Mouse (Mus musculus) stomach, embryonic 14.5 days (tissue): Measurements from ENCODE around the gene Ranbp2. TPM values are rescaled to one million over a fixed set of nuclear protein-coding genes. Genes with fewer than 3 reads are reported as not detected.

ENCODE experiments used
- ATAC-seq: fragments of 200-750 bp; cut with Nextera tagmentation; 2 replicates; pipeline ENCODE4 v1.8.0; 2017; ENCODE audit warnings: low read depth, moderate TSS enrichment; ENCODE audit not compliant: insufficient number of reproducible peaks, insufficient read depth, low FRiP score
- H3K27ac ChIP-seq: fragments of 300-500 bp; sonication (generic); 2 replicates; pipeline ENCODE4 v1.5.1; 2014; ENCODE audit warnings: mild to moderate bottlenecking, low read length, moderate library complexity, mixed read lengths
- H3K27me3 ChIP-seq: fragments of 300-500 bp; sonication (generic); 2 replicates; pipeline ENCODE4 v1.6.1; 2014; ENCODE audit warnings: low read length, control low read depth, mixed read lengths; ENCODE audit not compliant: control insufficient read depth, insufficient read depth
- H3K36me3 ChIP-seq: fragments of 300-500 bp; sonication (generic); 2 replicates; pipeline ENCODE4 v1.6.1; 2014; ENCODE audit warnings: mild to moderate bottlenecking, control low read depth, low read length, moderate library complexity, mixed read lengths; ENCODE audit not compliant: control insufficient read depth, insufficient read depth
- H3K4me1 ChIP-seq: fragments of 300-500 bp; sonication (generic); 2 replicates; pipeline ENCODE4 v1.6.1; 2014; ENCODE audit warnings: low read length, control low read depth, mixed read lengths; ENCODE audit not compliant: control insufficient read depth, insufficient read depth
- H3K4me2 ChIP-seq: fragments of 300-500 bp; sonication (generic); replicated peaks from 2 replicates; pipeline ENCODE4 v1.6.1; 2014; ENCODE audit warnings: low read depth, low read length, control low read depth
- H3K4me3 ChIP-seq: fragments of 300-500 bp; sonication (generic); 2 replicates; pipeline ENCODE4 v1.5.1; 2014; ENCODE audit warnings: low read depth, low read length, control low read depth
- H3K9ac ChIP-seq: fragments of 300-500 bp; sonication (generic); replicated peaks from 2 replicates; pipeline ENCODE4 v1.6.1; 2014; ENCODE audit warnings: low read depth, mild to moderate bottlenecking, control low read depth, low read length, moderate library complexity, mixed read lengths
- H3K9me3 ChIP-seq: fragments of 300-500 bp; sonication (generic); 2 replicates; pipeline ENCODE4 v1.6.1; 2016; ENCODE audit warnings: low read depth, low read length, control low read depth; ENCODE audit not compliant: control insufficient read depth
- whole genome bisulfite sequencing: fragments of 180-500 bp; shearing (Covaris S2); extraction: QIAGEN DNeasy Blood & Tissue Kit; methylation state at CpG from one replicate; pipeline ENCODE4 v1.1.7; 2014; 5-methylcytosine and 5-hydroxymethylcytosine counted together
- polyA plus RNA-seq: library from polyadenylated mRNA; unstranded; fragments of >200 nt; fragmentation: Nextera tagmentation; extraction: Ambion mirVana; gene quantifications from 2 replicates; pipeline ENCODE4 v1.2.1, GENCODE M21; 2014

Gene Ranbp2
- polyA plus RNA-seq, 1 experiment from 2014 or later = 48.1 TPM

DNA sequence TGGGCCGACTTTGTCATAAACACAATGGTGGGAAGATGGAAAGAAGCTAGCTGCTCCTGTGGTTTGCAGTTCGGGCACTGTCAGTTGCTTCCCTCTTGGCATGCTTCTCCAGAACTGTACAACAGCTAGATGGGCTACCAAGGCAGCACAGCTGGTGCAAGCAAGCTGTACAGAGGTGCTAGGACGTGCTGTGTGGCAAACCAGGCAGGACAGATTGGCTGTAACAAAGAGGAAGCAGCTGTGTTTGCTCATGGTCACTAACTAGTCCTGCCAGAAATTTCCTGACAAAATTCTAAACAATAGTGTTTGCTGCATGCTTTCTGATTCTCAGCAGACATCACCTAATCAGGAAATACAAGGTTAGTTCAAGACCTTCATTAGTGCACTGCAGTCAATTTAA, 30.0 kb upstream of the Ranbp2 start:
- Histone ChIP-seq H3K9me3 (no peaks in the 10 kb centered on the region), H3K36me3 (peaks cover 37% of the 10 kb centered on the region), H3K4me2 (no peak overlapping the region), H3K4me1 (no peaks in the 10 kb centered on the region), H3K4me3 (no peak overlapping the region), H3K27ac (no peak overlapping the region), H3K27me3 (no peaks in the 10 kb centered on the region), H3K9ac (no peak overlapping the region)
- no peak for ATAC-seq
- WGBS = 65% methylated on average over 3 of the region's 3 CpGs

DNA sequence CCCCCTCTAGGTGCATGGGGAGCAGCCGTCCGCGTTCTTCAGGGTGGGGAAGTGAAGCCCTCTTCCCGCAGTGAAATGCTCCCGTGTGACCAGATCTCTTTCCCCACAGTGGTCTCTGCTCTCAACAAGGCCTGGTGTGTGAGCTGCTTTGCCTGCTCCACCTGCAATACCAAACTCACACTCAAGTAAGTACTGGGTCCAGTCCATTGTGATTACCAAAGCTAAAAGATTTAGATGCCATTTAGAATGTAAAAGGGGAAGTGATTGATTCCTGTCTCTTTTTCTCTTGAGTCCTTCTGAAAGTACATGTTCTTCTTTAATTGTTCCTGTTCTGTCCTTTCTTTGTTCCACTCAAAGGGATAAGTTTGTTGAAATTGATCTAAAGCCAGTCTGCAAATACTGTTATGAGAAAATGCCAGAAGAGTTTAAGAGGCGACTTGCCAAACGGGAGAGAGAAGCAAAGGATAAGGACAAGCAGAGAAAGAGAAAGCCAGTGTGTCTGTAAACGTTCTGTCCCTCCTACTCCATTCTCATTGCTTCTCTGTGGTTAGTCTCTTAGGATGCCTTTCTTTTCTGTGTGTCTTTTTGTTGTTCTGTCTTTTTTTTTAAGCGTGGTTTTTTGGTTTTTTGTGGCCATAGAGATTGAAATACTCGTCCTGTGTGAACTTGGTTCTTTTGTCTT, 28.3 kb upstream of the Ranbp2 start:
- Histone ChIP-seq H3K9ac (no peak overlapping the region), H3K4me2 (no peak overlapping the region), H3K27ac (no peak overlapping the region), H3K4me1 (no peaks in the 10 kb centered on the region), H3K4me3 (no peak overlapping the region), H3K36me3 (peaks cover 34% of the 10 kb centered on the region), H3K9me3 (no peaks in the 10 kb centered on the region), H3K27me3 (no peaks in the 10 kb centered on the region)
- no peak for ATAC-seq
- WGBS = 89% methylated on average over 10 of the region's 10 CpGs

DNA sequence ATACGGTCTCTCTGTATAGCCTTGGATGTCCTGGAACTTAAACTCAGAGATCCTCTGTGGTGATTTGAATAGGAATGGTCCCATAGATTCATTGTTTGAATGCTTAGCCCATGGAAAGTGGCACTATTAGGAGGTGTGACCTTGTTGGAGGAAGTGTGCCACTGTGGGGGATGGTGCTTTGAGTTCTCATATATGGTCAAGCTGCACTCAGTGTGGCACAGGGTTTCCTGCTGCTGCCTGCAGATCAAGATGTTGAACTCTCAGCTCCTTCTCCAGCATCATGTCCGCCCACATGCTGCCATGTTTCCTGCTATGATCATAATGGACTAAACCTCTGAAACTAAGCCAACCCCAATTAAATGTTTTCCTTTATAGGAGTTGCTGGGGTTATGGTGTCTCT, 18.8 kb upstream of the Ranbp2 start:
- Histone ChIP-seq H3K36me3 (peaks cover 16% of the 10 kb centered on the region), H3K4me2 (no peak overlapping the region), H3K9me3 (no peaks in the 10 kb centered on the region), H3K4me3 (no peak overlapping the region), H3K27me3 (no peaks in the 10 kb centered on the region), H3K9ac (no peak overlapping the region), H3K4me1 (no peaks in the 10 kb centered on the region), H3K27ac (no peak overlapping the region)
- ATAC-seq = no peak
- 94% methylated on average over 2 of the region's 2 CpGs for WGBS

DNA sequence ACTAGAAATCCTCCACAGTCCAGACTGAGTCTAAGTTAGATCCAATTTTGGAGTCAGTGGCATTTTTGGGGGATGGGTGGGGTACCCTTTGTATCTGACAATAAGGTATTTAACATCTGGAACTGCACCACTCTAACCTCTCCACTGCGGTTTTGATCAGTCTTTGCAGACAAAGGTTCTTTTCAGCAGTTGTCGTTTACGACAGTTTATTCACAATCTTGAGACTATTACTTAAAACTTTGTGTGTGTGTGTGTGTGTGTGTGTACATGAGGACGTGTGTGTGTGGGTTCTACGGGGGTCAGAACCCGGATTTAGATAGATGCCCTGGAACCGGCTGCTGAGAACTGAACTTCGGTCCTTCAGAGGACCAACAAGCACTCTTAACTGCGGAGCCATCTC, 870 bp upstream of the Ranbp2 start:
- peak overlapping the region; percentile 97 for H3K27ac ChIP-seq
- no peaks in the 10 kb centered on the region for H3K27me3 ChIP-seq
- H3K4me1 ChIP-seq = 0 out of 2 replicates have a peak, but pooled peaks cover 2% of the 10 kb centered on the region
- peak overlapping the region; percentile 87 for H3K4me3 ChIP-seq
- peak overlapping the region; percentile 54 for H3K9ac ChIP-seq
- H3K9me3 ChIP-seq = no peaks in the 10 kb centered on the region
- peak overlapping the region; percentile 56 for H3K4me2 ChIP-seq
- whole genome bisulfite sequencing = 15% methylated on average over 9 of the region's 9 CpGs
- peaks cover 4% of the 10 kb centered on the region; the same call in 1 of the 2 replicates for H3K36me3 ChIP-seq
- no peak for ATAC-seq

DNA sequence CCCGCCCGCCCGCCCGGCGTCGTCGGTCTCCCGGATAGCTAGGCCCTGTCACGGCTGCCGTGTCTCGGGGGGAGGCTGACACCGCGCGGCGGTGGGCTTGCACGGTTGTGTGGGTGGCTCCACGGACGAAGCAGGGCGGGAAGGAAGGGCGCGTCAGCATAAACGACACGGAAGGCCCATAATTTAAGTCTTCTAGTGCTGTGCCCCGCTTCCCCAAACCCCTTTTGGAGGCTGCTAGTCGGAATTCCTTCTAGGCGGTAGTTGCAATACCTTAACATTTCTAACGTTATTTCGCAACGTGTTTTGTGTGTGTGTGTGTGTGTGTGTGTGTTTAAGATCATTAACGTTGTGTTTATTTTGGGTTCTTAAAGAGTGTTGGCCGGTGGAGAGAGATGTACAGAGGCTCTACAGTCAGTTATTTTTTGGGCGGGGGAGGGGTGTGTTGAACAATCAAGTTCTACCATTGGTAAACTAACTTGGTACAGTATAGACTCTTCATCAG, 611 bp downstream of the Ranbp2 start:
- H3K4me3 ChIP-seq = peak overlapping the region; percentile 87
- WGBS = under 1% methylated on average over 32 of the region's 32 CpGs
- H3K27me3 ChIP-seq = no peaks in the 10 kb centered on the region
- peak overlapping the region; percentile 97 for H3K27ac ChIP-seq
- H3K9me3 ChIP-seq = no peaks in the 10 kb centered on the region
- H3K9ac ChIP-seq = peak overlapping the region; percentile 93
- 0 out of 2 replicates have a peak, but pooled peaks cover 2% of the 10 kb centered on the region for H3K4me1 ChIP-seq
- H3K4me2 ChIP-seq = peak overlapping the region; percentile 56
- ATAC-seq = no peak
- H3K36me3 ChIP-seq = peaks cover 4% of the 10 kb centered on the region; the same call in 1 of the 2 replicates

DNA sequence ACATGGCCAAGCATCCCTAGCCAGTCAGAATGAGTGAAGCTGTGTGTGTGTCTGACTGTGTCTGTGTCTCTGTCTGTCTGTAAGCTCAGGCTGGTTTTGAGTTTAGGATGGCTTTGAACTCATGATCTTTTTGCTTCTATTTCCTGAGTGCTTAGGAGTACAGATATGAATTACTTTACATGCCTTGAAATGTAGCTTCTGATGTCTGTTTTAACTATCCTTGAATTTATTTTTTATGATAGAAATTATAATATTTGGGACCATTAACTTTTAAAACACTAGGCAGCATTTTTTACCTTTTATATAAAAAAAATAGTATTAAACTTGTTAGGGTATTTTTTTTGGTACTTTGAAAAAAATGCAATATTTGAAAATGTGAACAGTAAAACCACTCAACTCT, 4.9 kb downstream of the Ranbp2 start:
- H3K36me3 ChIP-seq = peaks cover 30% of the 10 kb centered on the region
- H3K4me3 ChIP-seq = no peak overlapping the region
- 0 out of 2 replicates have a peak, but pooled peaks cover 2% of the 10 kb centered on the region for H3K4me1 ChIP-seq
- H3K9me3 ChIP-seq = no peaks in the 10 kb centered on the region
- no peak overlapping the region for H3K4me2 ChIP-seq
- ATAC-seq = no peak
- H3K9ac ChIP-seq = no peak overlapping the region
- no peaks in the 10 kb centered on the region for H3K27me3 ChIP-seq
- H3K27ac ChIP-seq = no peak overlapping the region

DNA sequence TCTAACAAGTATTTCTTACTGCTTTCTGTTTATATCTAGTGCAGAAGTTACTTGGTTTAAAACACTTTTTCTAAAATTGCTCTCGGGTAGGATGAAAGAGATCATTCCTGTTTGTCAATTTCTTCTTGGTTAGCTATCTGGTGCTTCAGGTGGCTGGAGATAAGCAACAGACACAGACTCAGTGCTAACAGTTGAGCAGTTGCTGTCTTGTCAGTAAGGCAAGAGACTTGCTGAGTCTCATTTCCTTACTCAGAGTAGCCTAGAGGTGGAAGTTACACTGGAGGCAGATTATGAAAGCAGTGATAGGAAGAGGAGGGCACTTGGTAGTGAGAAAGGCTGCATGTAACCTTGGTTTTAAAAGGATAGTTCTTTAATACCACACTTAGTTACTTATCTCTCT, 5.5 kb downstream of the Ranbp2 start:
- H3K4me1 ChIP-seq = 0 out of 2 replicates have a peak, but pooled peaks cover 2% of the 10 kb centered on the region
- no peak overlapping the region for H3K4me2 ChIP-seq
- H3K4me3 ChIP-seq = no peak overlapping the region
- peaks cover 32% of the 10 kb centered on the region for H3K36me3 ChIP-seq
- ATAC-seq = no peak
- H3K9me3 ChIP-seq = no peaks in the 10 kb centered on the region
- WGBS = 84% methylated on average over 1 of the region's 1 CpGs
- H3K9ac ChIP-seq = no peak overlapping the region
- no peak overlapping the region for H3K27ac ChIP-seq
- H3K27me3 ChIP-seq = no peaks in the 10 kb centered on the region

DNA sequence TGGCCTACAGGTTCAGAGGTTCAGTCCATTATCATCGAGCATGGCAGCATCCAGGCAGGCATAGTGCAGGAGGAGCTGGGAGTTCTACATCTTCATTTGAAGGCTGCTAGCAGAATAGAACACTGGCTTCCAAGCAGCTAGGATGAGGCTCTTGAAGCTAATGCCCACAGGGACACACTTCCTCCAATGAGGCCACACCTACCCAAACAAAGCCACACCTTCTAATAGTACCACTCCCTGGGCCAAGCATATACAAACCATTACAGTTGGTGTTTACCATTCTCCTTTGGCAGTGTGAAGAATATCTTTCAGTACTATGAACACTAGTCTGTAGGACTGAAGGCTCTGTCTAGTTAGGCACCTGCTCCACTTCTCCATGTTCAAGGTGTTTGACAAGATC, 13.2 kb downstream of the Ranbp2 start:
- no peaks in the 10 kb centered on the region for H3K9me3 ChIP-seq
- no peak overlapping the region for H3K4me2 ChIP-seq
- no peak overlapping the region for H3K4me3 ChIP-seq
- ATAC-seq = no peak
- H3K36me3 ChIP-seq = peaks cover 76% of the 10 kb centered on the region
- no peak overlapping the region for H3K9ac ChIP-seq
- H3K27ac ChIP-seq = no peak overlapping the region
- H3K27me3 ChIP-seq = no peaks in the 10 kb centered on the region
- no peaks in the 10 kb centered on the region for H3K4me1 ChIP-seq
- 100% methylated on average over 1 of the region's 1 CpGs for WGBS
